Mouse (Mus musculus) cerebellum, adult 9-10 months (tissue): ENCODE data around the gene Pde4b.
"Not testable (repeated sequence)": the region's sequence is repeated elsewhere in the genome, so short reads cannot be mapped to it uniquely, and the experiment has no call there.

Experiments used
- DNase-seq: peaks from one replicate; pipeline ENCODE4 v3.0.0; 2022

Pde4b gene

DNA sequence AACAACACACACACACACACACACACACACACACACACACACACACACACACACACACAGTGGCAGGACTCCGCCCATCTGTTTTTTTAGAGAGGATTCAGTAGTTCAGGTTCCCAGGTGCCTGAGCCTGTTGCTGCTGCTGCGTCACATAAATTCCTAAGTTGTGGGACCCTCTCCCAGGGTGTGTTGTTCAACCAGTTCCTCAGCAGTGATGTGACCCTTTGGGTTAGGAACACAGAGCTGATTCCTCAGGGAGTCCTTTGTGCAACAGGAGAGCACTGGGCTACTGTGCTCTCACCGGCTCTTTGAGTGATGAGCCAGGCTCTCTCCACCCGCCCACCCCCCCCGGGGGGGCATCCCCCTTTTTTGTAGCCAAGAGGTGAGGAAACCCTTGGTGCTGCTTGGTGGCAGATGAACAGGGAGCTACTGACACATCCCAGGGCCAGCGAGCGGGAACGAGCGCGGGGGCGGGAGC is at the start of gene Pde4b:
Gene Pde4b (plus strand): TSS at position 453 of the 475 bp plus-strand sequence.
- peak; percentile 66 for DNase-seq

DNA sequence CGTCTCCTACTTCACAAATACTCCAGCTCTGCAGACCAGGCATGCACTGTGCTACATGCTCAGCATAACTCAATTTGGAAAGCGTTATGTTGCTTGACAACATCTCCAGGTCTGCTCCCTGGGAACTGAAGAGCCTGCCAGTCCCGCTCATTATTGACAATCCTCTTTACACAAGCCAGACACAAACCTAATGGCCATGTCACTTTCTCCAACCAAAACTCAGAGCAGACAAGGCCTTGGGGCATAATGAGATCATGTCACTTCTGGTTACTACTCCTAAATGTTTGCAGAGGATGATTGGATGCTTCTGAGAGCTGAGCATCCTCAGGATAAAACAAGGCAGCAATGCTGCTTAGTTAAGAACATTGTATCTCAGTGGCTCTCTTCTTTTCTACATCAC is 47.2 kb upstream of the Pde4b start:
- DNase-seq, result no peak

DNA sequence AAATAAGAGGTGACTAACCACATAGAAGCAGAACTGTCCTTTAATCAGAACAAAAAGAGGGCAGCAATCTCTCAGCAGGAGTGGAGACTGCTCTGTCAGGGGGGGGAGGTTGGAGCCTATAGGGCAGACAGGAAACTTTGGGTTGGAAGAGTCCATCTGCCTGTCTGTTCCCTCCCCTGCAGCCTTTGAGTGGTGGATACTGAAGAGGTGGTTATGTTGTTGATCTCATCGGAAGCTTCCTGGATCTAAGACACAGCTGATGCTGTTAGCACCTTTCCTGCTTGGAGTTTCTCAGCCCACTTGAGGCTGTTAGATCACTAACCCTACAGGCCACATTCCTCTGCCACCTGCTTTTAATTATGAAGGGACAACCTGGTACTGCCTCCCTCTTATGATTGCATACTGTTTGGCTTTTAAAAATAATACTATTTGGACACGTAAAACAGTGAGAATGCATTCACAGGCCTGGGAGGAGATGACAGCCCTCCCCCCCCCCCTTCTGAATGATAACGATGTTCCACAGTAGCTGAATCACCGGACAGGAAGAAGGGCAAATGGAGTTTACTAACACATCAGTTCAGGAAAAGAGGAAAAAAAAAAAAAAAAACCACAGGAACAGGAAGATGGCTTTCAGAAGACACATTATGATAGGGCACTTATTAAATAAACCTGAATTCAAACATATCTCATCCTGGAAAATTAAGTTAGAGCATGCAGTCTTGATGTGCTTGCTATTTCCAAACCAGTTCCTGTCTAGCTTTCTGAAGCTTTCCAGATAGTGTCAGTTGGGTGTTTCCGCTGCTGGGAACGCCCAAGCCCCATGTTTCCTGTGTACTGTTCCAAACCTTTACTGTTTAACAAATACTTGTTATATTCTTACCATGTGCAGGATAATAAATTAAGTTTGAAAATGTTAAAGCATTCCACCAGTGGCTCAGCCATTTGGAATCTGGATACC is 41.9 kb upstream of the Pde4b start:
- no peak for DNase-seq

DNA sequence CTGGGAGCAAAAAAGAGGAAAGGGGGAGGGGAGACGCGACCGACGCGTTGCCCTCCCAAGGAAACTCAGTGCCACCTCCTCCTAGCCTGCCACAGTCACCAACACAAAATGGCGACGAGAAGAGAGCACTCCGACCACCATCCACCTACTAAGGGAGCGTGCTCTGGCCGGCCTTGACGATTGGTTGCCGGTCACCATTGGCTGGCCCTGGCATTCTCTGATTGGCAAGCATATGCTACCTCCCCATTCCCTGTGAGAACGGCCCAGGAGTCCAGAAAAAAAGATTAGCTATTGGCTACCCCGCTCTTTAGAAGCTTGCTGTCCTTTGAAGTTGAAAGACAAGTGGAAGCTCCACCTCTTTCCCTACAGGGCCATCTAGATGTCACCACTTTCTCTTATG is 38.0 kb upstream of the Pde4b start:
- DNase-seq, result not testable (repeated sequence)

DNA sequence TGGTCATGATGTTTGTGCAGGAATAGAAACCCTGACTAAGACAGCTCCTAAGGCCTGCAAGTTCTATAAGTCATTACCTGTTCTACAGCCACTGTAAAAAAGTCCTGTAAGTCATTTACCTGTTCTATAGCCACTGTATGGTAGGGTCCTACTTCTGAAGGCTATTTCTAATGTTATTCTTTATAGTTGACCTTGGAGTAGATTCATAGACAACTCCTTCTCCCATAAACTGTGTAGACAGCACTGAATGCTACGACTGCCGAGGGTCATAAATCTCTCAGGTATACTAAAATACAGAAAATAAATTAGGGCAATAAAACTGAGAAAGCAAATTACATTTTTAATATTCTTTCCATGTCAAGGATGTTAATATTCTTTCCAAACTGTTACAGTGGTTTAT is 26.0 kb upstream of the Pde4b start:
- DNase-seq, result no peak

DNA sequence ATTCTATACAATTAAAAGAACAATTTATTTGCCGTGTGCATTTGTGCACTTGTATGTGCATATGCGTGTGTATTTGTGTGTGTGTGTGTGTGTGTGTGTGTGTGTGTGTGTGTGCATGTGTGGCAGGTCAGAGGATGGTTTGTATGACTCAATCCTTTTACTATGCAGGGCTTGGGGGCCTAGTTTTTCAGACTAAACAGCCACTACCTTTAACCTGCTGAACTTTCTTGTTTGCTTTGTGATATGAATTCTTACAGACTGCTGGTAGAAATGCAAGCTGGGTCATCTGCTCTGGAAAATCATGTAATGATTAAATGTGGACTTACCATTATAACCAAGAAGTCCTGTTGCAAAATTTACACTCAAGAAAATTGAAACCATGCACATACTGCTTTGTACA is 18.0 kb upstream of the Pde4b start:
- DNase-seq, result no peak

DNA sequence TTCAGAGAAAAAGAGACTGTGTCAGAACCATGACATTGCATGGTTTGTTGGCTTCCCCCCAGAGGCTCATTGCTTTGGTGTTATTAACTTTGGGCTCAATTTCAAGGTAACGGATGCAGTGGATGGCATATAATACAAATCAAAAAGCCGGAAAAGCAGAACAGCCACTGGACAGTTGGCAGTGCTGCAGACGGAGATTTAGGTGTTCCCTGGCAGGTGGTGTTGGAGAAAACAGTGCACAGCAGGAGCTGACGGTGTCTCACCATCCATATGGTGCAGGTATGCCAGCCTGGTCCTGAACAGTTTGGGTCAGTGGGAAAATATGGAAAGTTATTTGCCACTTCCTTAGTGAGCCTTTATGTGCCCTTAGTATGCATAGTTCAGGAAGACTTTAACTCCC is 1.0 kb upstream of the Pde4b start:
- DNase-seq, result peak; percentile 82

DNA sequence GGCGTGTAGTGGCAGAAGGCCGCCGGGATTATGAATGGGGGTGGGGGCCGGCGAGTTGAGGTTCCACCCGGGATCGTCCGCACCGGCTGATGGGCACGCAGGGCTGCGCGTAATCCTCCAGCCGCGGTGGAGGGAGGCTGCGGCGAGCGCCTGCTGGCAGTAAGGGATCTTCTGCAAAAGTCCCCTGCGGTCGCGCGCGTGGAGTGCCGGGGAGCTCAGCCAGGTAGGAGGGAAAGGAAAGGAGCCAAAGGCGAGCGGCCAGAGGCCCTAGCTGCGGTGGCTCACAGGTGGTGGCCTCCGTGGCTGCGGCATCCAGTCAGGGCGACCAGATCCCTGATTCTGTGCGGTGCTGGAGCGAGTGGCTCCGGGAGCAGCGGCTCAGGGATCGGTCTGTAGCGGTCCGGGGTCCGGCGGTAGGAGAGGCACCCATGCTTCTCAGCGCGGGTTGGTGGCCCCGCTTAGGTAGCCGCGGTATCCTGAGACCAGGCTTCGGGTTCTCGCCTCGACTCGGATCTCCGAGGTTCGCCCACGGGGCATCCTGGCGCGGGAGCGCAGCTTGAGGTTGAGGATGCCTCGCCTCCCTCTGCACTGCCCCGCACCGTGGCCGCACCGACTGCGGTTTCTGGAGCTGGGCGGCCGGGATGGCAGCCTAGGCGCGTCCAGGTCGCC is 357 bp downstream of the Pde4b start:
- peak; percentile 80 for DNase-seq

DNA sequence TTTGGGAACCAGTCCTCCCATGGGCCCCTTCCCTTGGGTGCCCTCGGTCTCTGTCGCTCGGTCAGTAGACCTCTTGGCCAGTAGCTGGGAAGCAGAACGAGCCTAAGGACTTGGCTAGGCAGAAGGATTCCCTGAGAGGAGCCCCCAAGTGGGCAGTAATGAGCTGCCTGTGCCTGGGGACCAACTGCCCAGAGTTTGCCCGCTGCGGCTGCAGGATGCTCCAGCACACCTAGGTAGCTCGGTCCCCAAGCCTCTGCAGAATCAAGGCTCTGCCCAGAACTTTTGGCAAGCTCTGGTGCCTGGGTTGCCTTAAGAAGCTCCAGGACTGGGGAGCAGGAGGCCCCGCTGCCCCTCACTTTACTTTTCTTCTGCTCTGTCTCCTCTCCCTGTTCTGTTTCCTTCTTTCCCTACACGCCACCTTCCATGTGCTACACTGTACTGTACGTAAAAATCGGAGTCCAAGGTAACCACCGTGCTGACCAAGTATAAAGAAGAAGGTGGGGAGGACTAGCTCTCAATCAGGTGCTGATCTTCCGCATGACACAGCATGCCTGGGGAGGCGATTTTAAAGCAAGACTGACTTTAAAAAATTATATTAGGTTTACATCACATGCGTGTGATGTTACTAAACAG is 1.0 kb downstream of the Pde4b start:
- peak; percentile 64 for DNase-seq

DNA sequence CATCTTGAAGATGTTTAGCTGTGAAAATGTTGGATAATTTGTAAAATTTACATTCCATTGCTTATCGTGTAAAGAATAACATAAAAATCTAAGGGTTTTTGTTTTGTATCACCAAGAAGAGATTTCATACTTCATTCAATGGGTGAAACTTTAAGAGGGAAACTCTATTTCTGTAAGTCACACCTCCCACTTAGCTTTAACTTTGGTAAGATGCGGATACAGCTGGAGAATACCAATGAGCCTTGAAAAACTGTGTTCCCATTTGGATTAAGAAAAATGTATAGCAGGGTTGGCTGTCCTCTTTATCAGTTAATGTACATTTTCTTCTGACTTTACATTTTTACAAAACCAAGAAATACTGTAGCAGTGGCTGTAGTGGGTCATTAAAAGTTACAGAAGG is 8.5 kb downstream of the Pde4b start:
- no peak for DNase-seq

DNA sequence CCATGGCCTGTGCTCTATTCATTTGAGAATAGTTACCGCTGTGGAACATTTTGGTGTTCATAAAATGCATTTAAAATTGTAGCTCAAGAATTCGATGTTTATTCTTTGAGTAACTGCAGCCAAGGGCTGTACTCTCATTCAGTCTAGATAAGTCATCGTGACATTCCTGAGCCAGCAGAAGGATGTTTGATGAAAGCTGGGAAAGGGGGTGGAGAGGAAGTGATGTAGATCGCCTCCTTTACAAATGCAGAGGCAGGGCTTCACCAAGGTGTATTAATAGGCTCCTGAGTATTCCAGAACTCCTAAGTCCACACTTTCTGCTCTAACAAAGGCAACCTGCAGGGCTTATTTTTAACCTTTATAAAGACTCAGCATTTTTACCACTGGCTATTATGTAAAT is 14.9 kb downstream of the Pde4b start:
- no peak for DNase-seq

DNA sequence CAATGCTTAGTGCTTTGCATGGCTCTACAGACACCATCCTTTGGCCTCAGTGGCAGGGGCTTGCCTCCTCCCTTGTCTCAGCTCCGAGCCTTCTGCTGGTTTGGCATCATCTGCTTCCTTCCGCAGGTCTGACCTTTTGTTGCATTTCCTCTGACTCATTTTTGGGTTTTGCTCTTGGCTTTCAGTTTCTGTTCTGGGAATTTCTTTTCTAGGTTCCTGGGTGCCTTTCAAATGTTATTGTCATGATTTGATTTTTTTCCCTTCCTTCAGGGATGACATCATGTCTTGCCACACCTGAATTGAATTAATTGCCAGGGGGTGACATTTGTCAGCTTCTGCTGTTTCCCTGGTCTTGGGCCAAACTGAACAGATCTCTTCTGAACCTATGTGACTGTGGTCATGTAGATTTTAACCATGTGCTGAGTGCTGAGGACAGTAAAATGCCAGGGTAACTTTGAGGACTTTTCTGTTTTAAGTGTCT is 17.2 kb downstream of the Pde4b start:
- peak; percentile 88 for DNase-seq

DNA sequence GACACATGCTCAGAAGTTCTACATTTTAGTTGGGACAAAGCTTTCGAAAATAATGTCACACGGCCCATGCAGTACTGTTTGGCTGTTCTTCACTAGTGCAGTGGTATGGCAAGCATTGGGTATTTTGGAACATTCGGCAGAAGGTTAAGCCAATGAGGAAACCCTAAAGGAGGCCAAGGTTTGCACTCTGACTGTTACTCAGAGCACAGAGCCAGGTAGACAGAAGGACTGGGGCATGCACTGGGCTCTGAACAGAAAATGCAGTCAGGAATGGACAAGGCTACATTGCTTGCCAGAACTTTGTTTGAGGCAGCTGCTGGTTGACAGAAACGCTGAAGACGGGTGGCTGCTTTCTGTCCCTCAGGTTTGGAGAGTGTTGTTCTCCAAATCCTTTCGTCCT is 19.4 kb downstream of the Pde4b start:
- DNase-seq, result peak; percentile 93

DNA sequence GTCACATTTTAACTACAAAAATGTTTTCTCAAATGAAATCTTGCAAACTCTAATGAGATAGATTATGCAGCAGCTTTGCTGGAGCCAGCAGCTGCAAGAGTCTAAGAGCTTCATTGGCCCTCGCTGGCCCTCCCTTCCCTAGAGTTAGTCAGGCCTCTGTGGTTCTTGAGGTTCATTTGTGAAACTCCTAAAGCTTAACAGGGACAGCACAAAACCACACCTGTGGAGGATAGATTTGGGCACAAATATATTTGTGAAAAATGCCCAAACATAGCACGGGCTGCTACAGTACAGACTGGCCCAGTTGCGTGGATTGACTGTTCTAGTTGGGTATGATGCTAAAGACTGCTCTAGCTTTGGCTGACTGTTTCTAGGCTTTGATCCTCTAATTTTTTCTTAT is 32.1 kb downstream of the Pde4b start:
- DNase-seq, result no peak

DNA sequence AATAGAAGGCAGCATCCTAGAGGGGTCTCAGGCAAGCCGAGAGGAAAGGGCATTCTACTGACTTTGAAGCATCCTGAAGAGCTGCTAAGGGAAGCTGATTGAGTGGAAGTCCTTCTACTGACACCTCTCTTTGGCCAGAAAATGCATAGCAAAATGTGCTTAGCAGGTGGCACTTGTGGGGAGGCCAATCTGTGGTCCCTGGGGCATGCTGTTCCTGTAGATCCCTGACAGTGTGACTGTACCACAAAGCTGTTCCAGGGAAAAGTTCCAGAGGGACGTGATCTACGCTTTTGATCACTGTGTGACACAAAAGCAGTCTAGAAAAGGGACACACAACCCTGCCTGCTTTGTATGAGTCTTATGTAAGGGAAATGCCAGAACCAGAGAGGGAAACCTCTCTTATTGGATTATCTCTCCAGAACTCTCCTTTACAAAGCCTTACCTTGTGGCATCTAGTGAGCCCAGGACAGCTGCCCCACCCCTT is 49.1 kb downstream of the Pde4b start:
- peak; percentile 51 for DNase-seq

DNA sequence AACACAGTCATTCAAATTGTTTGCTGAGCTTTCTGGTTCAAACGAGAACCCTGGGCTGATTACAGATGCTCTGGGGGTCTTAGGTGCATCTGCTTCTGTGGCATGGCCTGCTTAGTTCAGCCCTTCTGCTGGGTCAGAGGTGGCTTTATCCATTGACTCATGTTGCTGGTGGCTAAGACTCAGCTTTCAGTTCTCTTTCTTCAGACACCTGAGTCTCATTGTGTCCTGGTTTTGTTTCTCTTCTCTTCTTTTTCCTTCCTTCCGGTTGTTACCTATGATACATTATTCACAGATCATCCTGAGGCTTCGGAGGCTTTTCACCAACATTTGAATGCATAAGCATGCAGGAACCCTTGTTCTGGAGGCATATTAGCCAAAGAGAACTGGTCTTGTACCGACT is 51.0 kb downstream of the Pde4b start:
- no peak for DNase-seq

DNA sequence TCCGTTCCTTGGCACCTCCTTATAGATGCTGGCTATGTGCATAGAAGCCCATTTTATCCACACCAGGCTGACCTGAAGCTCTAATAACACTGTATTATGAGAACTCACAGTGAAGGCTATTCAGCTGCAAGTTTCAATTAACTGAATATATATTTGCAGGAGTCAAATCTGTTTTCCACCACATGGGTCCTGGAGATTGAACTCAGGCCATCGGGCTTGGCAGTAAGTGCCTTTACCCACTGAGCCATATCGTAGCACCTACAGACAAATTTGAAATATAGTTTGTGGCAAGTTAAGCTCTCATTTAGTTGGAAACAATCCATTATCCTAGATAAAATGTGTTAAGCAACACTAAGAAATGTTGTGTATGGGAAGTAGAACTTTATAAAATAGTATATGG is 53.9 kb downstream of the Pde4b start:
- peak; percentile 66 for DNase-seq

DNA sequence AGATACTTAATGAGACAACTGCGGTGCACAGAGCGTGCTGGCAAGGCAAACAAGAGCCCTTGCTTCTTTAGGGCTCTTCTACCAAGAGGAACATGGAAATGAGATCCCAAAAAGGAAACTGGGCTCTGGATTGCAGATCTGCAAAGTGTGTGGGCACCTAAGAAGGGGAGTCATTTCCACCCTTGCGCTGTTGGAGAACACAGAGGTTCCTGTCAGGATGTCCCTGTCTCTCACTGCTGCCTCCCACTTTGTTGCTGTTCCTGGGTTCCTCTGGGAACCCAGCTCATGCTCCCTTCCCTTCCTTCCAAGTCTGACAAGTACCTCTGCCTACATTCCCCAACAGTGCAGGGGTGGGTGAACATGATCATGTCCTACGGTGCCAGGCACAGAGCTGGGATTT is 61.4 kb downstream of the Pde4b start:
- DNase-seq, result no peak

DNA sequence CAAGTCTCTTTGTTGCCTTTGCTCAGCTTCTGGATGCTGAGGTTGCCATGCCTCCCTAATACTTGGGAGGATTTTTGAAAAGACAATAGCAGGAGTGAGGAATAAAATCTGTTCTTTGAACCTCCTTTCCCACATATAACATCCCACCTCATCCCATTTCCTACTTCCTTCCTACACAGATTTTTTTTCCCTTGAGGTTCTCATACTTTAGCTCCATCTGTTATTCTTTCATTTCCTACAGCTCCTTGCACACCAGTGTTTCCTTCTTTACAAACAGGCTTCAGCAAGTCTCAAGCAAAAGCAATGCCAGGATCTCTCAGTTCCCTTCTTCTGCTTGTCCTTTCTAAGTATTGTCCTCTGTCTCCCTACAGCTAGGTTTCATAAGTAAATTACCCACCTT is 71.8 kb downstream of the Pde4b start:
- DNase-seq, result no peak

DNA sequence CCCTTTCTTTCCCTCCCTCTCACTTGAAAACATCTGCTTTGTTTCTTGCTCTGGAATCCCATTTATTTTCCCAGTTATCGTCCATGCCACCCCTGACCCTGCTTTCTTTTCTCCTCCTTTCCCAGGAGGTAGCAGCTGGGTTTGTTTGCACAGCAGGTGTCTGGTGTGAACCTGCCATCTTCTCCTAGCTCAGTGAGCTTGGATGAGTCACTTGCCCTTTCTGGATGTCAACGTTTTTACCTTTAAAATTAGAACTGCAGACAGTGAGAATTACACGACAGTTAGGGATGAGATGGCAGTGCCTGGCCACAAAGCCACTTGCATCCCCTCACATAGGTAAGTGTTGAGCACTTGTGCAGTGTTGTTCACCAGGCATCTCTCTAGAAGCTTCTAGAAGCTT is 84.3 kb downstream of the Pde4b start:
- no peak for DNase-seq

DNA sequence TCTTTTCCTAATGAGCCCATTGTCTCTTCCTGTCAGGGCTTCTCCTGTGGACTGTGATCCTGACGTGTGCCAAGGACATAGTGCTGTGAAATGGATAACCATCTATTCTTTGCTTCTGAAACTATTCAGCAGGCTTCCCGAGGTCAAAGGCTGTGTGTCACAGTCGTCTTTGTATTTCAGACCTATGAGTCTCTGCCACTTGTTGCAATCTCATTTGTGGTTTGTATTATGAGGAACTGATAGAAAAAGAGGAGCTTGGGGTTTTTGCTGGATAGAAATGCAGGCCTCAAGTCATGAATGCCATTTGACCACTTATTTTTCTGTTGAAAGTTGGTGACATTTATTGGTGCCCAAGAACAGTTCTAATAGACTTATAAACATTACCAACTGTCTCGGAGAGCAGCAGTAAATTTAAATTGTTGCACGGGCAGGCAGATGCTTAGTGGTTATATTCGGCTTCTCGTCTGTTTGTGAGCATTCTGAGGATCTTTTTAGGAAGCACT is 85.4 kb downstream of the Pde4b start:
- no peak for DNase-seq

DNA sequence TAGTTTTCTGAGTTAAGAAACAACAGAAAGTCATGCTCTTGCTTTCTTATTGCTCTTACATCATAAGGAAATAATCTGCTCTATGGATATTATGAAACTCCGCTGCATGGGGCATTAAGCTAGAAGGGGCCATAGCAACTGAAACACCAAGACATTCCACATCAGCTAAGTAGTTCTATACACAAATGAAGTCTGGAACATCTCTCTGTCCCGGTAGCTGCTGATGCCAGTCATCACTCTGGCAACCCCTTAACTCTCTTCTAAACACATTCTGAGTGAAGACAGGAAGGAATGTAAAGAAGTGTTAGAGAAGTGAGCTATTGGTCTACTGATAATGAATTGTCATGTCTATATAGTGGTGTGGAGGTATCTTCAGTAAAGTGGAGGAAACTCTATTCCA is 88.6 kb downstream of the Pde4b start:
- DNase-seq, result no peak

DNA sequence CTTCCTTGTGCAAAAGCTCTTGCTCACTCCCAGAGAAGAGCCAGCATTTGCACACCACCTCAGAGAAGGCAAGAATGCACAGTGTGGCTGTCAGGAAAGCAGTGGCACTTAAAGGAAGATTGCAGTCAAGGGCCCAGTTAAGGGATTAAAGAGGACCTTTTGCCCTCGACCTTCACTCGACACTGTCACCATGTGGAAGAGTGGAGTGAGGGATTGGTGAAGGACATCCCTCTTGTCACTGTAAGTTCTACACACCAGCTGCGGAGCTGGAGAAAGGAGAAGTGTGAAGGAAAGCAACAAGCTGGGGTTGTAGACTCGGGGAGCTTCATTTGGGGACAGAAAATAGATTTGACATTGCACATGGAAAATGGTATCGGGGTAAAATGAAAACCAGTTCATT is 89.9 kb downstream of the Pde4b start:
- DNase-seq, result no peak
